Mouse (Mus musculus) heart, embryonic 11.5 days (tissue): ENCODE data around the gene Farp1. TPM values are rescaled to one million over a fixed set of nuclear protein-coding genes. Genes with fewer than 3 reads are reported as not detected.

ENCODE experiments used
- ATAC-seq: fragments of 200-750 bp; cut with Nextera tagmentation; replicated peaks from 2 replicates; pipeline ENCODE4 v1.8.0; 2017; ENCODE audit warnings: moderate library complexity; ENCODE audit not compliant: insufficient number of reproducible peaks, low FRiP score, low TSS enrichment
- H3K27ac ChIP-seq: fragments of 300-500 bp; sonication (generic); 2 replicates; pipeline ENCODE4 v1.5.1; 2014; ENCODE audit warnings: mild to moderate bottlenecking, low read depth, low read length
- H3K27me3 ChIP-seq: fragments of 300-500 bp; sonication (generic); 2 replicates; pipeline ENCODE4 v1.6.1; 2014; ENCODE audit warnings: mild to moderate bottlenecking, low read length, mixed read lengths; ENCODE audit not compliant: control insufficient read depth, insufficient read depth
- H3K36me3 ChIP-seq: fragments of 300-500 bp; sonication (generic); 2 replicates; pipeline ENCODE4 v1.6.1; 2014; ENCODE audit warnings: mild to moderate bottlenecking, low read length, moderate library complexity, mixed read lengths; ENCODE audit not compliant: control insufficient read depth, insufficient read depth
- H3K4me1 ChIP-seq: fragments of 300-500 bp; sonication (generic); 2 replicates; pipeline ENCODE4 v1.6.1; 2014; ENCODE audit warnings: low read length; ENCODE audit not compliant: control insufficient read depth, insufficient read depth
- H3K4me2 ChIP-seq: fragments of 300-500 bp; sonication (generic); 2 replicates; pipeline ENCODE4 v1.6.1; 2014; ENCODE audit warnings: mild to moderate bottlenecking, moderate library complexity
- H3K4me3 ChIP-seq: fragments of 300-500 bp; sonication (generic); 2 replicates; pipeline ENCODE4 v1.5.1; 2014; ENCODE audit warnings: low read depth, low read length
- H3K9ac ChIP-seq: fragments of 300-500 bp; sonication (generic); 2 replicates; pipeline ENCODE4 v1.6.1; 2014; ENCODE audit warnings: mild to moderate bottlenecking, low read depth, low read length, moderate library complexity
- H3K9me3 ChIP-seq: fragments of 300-500 bp; sonication (generic); replicated peaks from 2 replicates; pipeline ENCODE4 v1.6.1; 2016; ENCODE audit warnings: low read length; ENCODE audit not compliant: control insufficient read depth
- WGBS: fragments of 180-500 bp; shearing (Covaris S2); extraction: QIAGEN DNeasy Blood & Tissue Kit; methylation state at CpG from one replicate; pipeline ENCODE4 v1.1.7; 2014; ENCODE audit not compliant: insufficient replicate concordance; 5-methylcytosine and 5-hydroxymethylcytosine counted together
- polyA plus RNA-seq: library from polyadenylated mRNA; unstranded; fragments of >200 nt; fragmentation: Nextera tagmentation; extraction: Ambion mirVana; gene quantifications from 2 replicates; pipeline ENCODE4 v1.2.1, GENCODE M21; 2014

The Farp1 gene
- polyA plus RNA-seq, 1 experiment from 2014 or later: 28.1 TPM

DNA sequence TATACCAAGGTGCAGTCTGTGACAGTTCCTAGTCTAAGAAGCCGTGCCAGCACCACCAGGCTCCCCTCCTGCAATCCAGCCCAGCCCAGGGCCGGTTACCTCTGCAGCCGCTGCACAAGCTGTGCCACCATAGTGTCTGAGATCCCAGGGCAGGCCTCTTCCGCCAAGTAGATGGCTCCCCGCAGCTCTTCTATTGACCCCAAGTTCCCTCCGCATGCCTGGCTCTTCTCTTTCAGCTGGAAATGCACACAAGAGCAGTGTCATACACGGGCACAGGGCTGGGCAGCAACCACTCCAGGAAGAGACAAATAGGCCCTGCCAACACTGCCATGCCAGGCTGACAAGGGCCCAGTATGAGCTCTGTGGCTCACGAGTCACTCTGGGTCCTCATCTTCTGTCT is 256.9 kb downstream of the Farp1 start:
- 94% methylated on average over 8 of the region's 8 CpGs for WGBS
- H3K4me2 ChIP-seq: no peak overlapping the region
- no peaks in the 10 kb centered on the region for H3K9me3 ChIP-seq
- no peak overlapping the region for H3K9ac ChIP-seq
- H3K4me1 ChIP-seq: peaks cover 5% of the 10 kb centered on the region
- no peaks in the 10 kb centered on the region for H3K27me3 ChIP-seq
- no peak overlapping the region for H3K4me3 ChIP-seq
- H3K27ac ChIP-seq: no peak overlapping the region
- ATAC-seq: no peak
- peaks cover 29% of the 10 kb centered on the region for H3K36me3 ChIP-seq

DNA sequence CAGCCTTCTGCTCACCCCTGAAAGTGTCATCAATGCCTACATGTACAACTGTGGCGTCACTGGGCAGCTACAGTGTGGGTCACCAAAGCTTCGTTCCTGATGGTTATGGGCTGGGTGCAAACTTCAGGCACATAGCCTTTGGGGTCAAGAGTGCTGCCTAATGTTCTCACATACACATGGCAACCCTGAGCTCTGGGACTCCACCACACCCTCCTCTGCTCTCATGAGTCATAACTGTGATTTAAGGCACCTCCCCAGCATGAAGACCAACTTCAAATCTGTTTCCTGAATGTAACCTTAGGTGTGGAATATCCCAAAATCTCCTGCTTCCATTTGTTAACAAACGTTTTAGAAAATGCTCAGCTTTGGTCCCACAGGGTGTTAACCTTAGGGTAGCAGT is 257.4 kb downstream of the Farp1 start:
- Histone ChIP-seq H3K4me1 (peaks cover 5% of the 10 kb centered on the region), H3K27me3 (no peaks in the 10 kb centered on the region), H3K36me3 (peaks cover 30% of the 10 kb centered on the region), H3K9ac (no peak overlapping the region), H3K27ac (no peak overlapping the region), H3K4me3 (no peak overlapping the region), H3K4me2 (no peak overlapping the region), H3K9me3 (no peaks in the 10 kb centered on the region)
- no peak for ATAC-seq
- 86% methylated on average over 3 of the region's 3 CpGs for WGBS

DNA sequence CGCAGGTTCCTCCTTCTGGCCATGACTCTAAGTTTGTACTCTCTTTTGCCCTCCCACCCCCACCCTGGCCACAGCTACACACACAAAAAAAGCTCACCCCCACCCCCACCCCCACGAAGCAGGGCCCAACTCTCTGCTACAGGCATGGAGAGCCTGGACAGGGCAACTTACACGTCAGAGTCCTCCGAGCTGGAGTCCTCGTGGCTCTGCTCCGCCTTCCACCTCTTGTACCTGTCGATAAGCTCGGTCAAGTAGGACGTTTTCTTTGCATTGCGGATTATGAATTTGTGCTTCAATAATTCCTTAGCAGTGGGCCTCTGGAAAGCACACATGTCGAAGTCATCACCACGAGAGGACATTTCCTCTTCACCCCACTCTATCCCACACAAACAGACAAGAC is 259.5 kb downstream of the Farp1 start:
- Histone ChIP-seq H3K36me3 (peaks cover 27% of the 10 kb centered on the region), H3K9ac (no peak overlapping the region), H3K9me3 (no peaks in the 10 kb centered on the region), H3K27ac (no peak overlapping the region), H3K27me3 (no peaks in the 10 kb centered on the region), H3K4me1 (peaks cover 3% of the 10 kb centered on the region; the same call in 1 of the 2 replicates), H3K4me2 (no peak overlapping the region), H3K4me3 (no peak overlapping the region)
- 72% methylated on average over 12 of the region's 12 CpGs for WGBS
- ATAC-seq: no peak

DNA sequence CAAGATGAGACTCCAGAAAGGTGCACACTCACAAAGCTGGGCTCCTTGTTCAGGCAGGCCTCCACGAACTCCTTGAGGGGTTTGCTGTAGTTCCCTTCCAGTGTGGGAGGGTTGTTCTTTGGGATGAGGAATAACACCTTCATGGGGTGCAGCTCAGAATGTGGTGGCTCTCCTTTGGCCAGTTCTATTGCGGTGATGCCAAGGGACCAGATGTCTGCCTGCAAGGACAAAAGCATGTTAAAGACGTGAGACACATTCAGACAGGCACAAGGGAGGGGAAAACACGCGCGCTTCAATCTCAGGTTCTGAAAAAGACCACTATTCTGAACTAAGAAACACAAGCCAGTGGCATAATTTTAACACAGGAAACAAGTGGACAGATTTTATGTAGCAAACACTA is 262.1 kb downstream of the Farp1 start:
- ATAC-seq: no peak
- H3K9me3 ChIP-seq: no peaks in the 10 kb centered on the region
- 91% methylated on average over 6 of the region's 6 CpGs for WGBS
- H3K4me1 ChIP-seq: no peaks in the 10 kb centered on the region
- no peaks in the 10 kb centered on the region for H3K27me3 ChIP-seq
- no peak overlapping the region for H3K4me2 ChIP-seq
- H3K36me3 ChIP-seq: peaks cover 22% of the 10 kb centered on the region
- no peak overlapping the region for H3K9ac ChIP-seq
- H3K4me3 ChIP-seq: no peak overlapping the region
- no peak overlapping the region for H3K27ac ChIP-seq

DNA sequence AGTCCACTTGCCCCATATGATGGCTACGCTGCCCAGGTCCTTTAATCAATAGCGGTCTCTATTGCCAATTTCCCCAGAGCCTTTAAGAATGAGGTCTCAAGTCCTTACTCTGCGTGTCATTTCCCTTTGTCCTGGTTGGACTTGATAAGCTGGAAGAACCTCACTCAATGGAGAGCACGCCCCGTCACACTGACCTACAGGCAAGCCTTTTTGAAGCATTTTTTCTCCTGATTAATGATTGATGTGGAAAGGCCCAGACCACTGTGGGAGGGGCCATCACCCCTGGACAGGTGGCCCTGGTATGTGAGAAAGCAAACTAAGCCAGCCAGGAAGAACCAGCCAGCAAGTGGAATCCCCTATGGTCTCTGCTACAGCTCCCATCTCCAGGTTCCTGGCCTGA is 263.5 kb downstream of the Farp1 start:
- Histone ChIP-seq H3K27ac (no peak overlapping the region), H3K36me3 (peaks cover 20% of the 10 kb centered on the region), H3K4me1 (no peaks in the 10 kb centered on the region), H3K9me3 (no peaks in the 10 kb centered on the region), H3K4me3 (no peak overlapping the region), H3K27me3 (no peaks in the 10 kb centered on the region), H3K4me2 (no peak overlapping the region), H3K9ac (no peak overlapping the region)
- no peak for ATAC-seq
- 78% methylated on average over 5 of the region's 5 CpGs for WGBS

DNA sequence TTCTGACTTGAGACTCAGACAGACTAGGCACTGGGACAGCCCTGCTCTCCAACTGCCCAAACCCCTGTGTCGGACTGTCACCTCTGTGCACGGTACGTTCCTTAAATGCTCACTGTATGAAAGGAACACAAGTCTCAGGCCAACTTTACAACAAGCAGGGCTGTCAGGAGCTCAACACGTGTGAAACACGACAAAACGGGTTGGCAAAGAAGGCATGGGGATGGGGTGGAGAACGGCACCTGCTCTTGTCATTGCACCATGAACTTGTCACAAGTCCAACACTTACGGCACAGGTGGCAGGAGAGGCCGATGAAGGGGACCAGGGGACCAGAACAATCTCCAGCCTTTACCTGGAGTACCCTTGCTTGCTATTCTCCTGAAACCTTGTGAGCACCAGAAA is 264.1 kb downstream of the Farp1 start:
- Histone ChIP-seq H3K27ac (no peak overlapping the region), H3K27me3 (no peaks in the 10 kb centered on the region), H3K4me3 (no peak overlapping the region), H3K36me3 (peaks cover 17% of the 10 kb centered on the region), H3K4me2 (no peak overlapping the region), H3K9ac (no peak overlapping the region), H3K9me3 (no peaks in the 10 kb centered on the region), H3K4me1 (peaks cover 4% of the 10 kb centered on the region)
- 91% methylated on average over 9 of the region's 9 CpGs for WGBS
- ATAC-seq: no peak

DNA sequence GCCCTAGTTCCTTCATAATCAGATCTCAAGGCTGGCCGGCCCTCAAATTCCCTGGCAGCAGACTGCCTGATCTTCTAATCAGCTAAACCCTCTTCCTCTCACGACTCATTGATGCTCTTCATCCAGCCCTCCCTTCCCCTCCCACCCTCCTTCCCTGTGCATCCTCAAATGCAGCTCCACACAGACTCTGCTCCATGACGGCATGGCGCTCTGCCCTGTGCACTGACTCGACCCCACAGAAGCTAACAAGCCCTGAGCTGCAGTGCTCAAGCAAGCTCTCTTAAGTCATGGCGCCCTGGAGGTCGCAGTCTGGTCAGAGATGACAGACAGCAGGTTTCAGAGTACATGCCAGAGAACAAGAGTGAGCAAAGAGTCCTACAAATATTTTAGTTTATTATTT is 269.5 kb downstream of the Farp1 start:
- H3K27ac ChIP-seq: no peak overlapping the region
- H3K4me2 ChIP-seq: no peak overlapping the region
- WGBS: 41% methylated on average over 7 of the region's 7 CpGs
- H3K4me3 ChIP-seq: no peak overlapping the region
- peaks cover 8% of the 10 kb centered on the region; the same call in 1 of the 2 replicates for H3K36me3 ChIP-seq
- H3K4me1 ChIP-seq: peaks cover 24% of the 10 kb centered on the region
- no peak for ATAC-seq
- no peaks in the 10 kb centered on the region for H3K9me3 ChIP-seq
- no peak overlapping the region for H3K9ac ChIP-seq
- H3K27me3 ChIP-seq: no peaks in the 10 kb centered on the region

DNA sequence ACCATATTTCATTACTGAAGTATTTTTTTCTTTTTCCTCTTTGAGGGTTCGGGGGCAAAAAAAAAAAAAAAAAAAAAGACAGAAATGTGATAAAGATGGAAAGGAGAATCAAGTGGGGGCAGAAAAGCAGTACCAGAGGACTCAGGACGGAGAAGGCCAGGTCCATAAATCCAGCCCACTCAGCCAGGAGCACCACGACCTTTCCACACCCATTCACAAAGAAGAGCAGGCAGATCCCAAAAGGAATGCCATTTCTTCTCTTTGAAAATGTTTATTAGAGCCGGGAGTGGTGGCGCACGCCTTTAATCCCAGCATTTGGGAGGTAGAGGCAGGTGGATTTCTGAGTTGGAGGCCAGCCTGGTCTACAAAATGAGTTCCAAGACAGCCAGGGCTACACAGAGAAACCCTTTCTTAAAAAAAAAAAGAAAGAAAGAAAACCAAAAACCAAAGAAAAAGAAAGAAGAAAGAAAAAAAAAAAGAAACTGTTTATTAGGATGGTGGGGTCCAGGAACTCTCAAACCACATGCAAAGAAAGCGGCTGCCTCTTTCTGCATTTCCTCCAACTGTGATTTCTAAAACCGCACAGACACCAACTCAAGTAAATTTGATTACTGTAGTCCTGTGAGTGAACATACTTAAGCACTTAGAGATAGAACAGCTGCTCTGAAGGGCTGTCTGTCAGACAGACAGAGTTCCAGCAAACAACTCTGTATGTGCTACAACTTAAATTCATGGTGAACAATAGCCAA is 270.5 kb downstream of the Farp1 start:
- ATAC-seq: no peak
- Histone ChIP-seq H3K4me1 (peaks cover 34% of the 10 kb centered on the region), H3K9ac (no peak overlapping the region), H3K27me3 (no peaks in the 10 kb centered on the region), H3K27ac (no peak overlapping the region), H3K9me3 (no peaks in the 10 kb centered on the region), H3K4me2 (no peak overlapping the region), H3K4me3 (no peak overlapping the region), H3K36me3 (peaks cover 7% of the 10 kb centered on the region; the same call in 1 of the 2 replicates)
- WGBS: 71% methylated on average over 8 of the region's 8 CpGs

DNA sequence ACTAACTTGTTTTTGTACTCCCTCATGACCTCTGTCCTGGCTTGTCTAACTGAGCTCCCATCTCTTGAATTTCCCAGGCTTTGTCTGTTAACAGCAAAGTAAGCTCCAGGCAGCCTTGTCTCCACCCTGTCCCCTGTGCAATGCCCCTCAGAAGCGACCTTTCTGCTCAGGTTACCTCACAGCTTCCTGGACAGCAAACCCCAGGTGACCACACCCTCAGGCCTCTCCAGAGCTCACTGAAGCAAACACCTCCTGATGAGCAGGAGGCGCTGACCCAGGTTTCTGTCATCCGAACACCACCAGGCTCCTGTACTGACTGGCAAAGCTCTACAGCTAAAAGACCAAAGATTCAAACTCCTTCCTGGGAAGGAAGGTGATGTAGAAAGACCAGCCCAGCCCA is 274.9 kb downstream of the Farp1 start:
- H3K4me3 ChIP-seq: no peak overlapping the region
- H3K27me3 ChIP-seq: no peaks in the 10 kb centered on the region
- H3K36me3 ChIP-seq: no peaks in the 10 kb centered on the region
- peaks cover 64% of the 10 kb centered on the region for H3K4me1 ChIP-seq
- H3K27ac ChIP-seq: 0 out of 2 replicates have a peak overlapping the region, but pooled peaks have one; percentile 41
- WGBS: 66% methylated on average over 3 of the region's 3 CpGs
- no peak overlapping the region for H3K4me2 ChIP-seq
- H3K9ac ChIP-seq: no peak overlapping the region
- no peak for ATAC-seq
- H3K9me3 ChIP-seq: no peaks in the 10 kb centered on the region
